Mouse (Mus musculus): ENCODE data around the gene Ncf2. TPM values are rescaled to one million over a fixed set of nuclear protein-coding genes. Genes with fewer than 3 reads are reported as not detected.
"Not testable (repeated sequence)": the region's sequence is repeated elsewhere in the genome, so short reads cannot be mapped to it uniquely, and the experiment has no call there.

Gene Ncf2
- 1 to 10 TPM; 2.4 to 5.0 TPM for total RNA-seq (2021)
- long read RNA-seq, experiment 1, partial matches to known transcripts = 0 of 18 reads
- long read RNA-seq, experiment 1, other reads (novel, unspliced or antisense) = 15 of 18 reads
- long read RNA-seq, experiment 2, partial matches to known transcripts = 0 of 6 reads
- long read RNA-seq, experiment 2, other reads (novel, unspliced or antisense) = 5 of 6 reads

- DNase-seq (ENCODE audit: low spot score in 2 of 2) = no peak
These were observed at the start of gene Ncf2 for GRCm38 (mm10) chr1:152799897-152800296. TSS of gene Ncf2 (plus strand) at chr1:152800194.

- peak in 1 of 2 experiments; percentile 43 for DNase-seq (ENCODE audit: low spot score in 2 of 2)
These were observed 49.6 kb upstream of the Ncf2 start, which contains the start of gene Apobec4 for GRCm38 (mm10) chr1:152750312-152750965. TSS of gene Apobec4 (plus strand) at chr1:152750551.

- no peak for DNase-seq (ENCODE audit: low spot score in 2 of 2)
These were observed 38.2 kb upstream of the Ncf2 start for GRCm38 (mm10) chr1:152761791-152762190.

GRCm38 (mm10) chr1:152766032-152766772, 33.8 kb upstream of the Ncf2 start, which contains the start of the genes Rgl1 and Arpc5:
TSS of gene Rgl1 (minus strand) at chr1:152766351.
TSS of gene Arpc5 (plus strand) at chr1:152766542.
- peak; percentile 97 to 98 for DNase-seq (ENCODE audit: low spot score in 2 of 2)

- peak in 1 of 2 experiments; percentile 30 for DNase-seq (ENCODE audit: low spot score in 2 of 2)
These were observed 32.9 kb upstream of the Ncf2 start for GRCm38 (mm10) chr1:152766804-152767748.

- peak; percentile 77 to 89 for DNase-seq (ENCODE audit: low spot score in 2 of 2)
These were observed 32.1 kb upstream of the Ncf2 start for GRCm38 (mm10) chr1:152767749-152768488.

GRCm38 (mm10) chr1:152771016-152771415, 29.0 kb upstream of the Ncf2 start:
- peak in 1 of 2 experiments; percentile 31 for DNase-seq (ENCODE audit: low spot score in 2 of 2)

- not testable (repeated sequence) for DNase-seq (ENCODE audit: low spot score in 2 of 2)
These were observed 25.4 kb upstream of the Ncf2 start for GRCm38 (mm10) chr1:152774601-152775000.

- DNase-seq (ENCODE audit: low spot score in 2 of 2) = peak; percentile 75 to 88
These were observed 20.8 kb upstream of the Ncf2 start for GRCm38 (mm10) chr1:152779071-152779737.

GRCm38 (mm10) chr1:152784620-152785019, 15.4 kb upstream of the Ncf2 start:
- DNase-seq (ENCODE audit: low spot score in 2 of 2) = no peak

GRCm38 (mm10) chr1:152785446-152785845, 14.5 kb upstream of the Ncf2 start:
- not testable (repeated sequence) for DNase-seq (ENCODE audit: low spot score in 2 of 2)

- no peak for DNase-seq (ENCODE audit: low spot score in 2 of 2)
These were observed 13.0 kb upstream of the Ncf2 start for GRCm38 (mm10) chr1:152786953-152787352.

GRCm38 (mm10) chr1:152788121-152788660, 11.8 kb upstream of the Ncf2 start:
- DNase-seq (ENCODE audit: low spot score in 2 of 2) = no peak

GRCm38 (mm10) chr1:152790254-152790653, 9.7 kb upstream of the Ncf2 start:
- peak in 1 of 2 experiments; percentile 22 for DNase-seq (ENCODE audit: low spot score in 2 of 2)

GRCm38 (mm10) chr1:152790821-152791220, 9.2 kb upstream of the Ncf2 start:
- no peak for DNase-seq (ENCODE audit: low spot score in 2 of 2)

- DNase-seq (ENCODE audit: low spot score in 2 of 2) = no peak
These were observed 8.7 kb upstream of the Ncf2 start for GRCm38 (mm10) chr1:152791269-152791668.

- peak in 1 of 2 experiments; percentile 10 for DNase-seq (ENCODE audit: low spot score in 2 of 2)
These were observed 7.1 kb upstream of the Ncf2 start for GRCm38 (mm10) chr1:152792736-152793494.

- no peak for DNase-seq (ENCODE audit: low spot score in 2 of 2)
These were observed 6.4 kb upstream of the Ncf2 start for GRCm38 (mm10) chr1:152793495-152794130.

All from left cerebral cortex, adult 18-20 months (tissue).